Mouse (Mus musculus): ENCODE data around the gene Olfr305. TPM values are rescaled to one million over a fixed set of nuclear protein-coding genes. Genes with fewer than 3 reads are reported as not detected.
"Not testable (repeated sequence)": the region's sequence is repeated elsewhere in the genome, so short reads cannot be mapped to it uniquely, and the experiment has no call there.

The Olfr305 gene
- polyA plus RNA-seq (2015; fragmentation: Nextera tagmentation; extraction: Ambion mirVana) = not detected in 2 replicates

GRCm38 (mm10) chr7:86366828-86367227, at the start of gene Olfr305:
Olfr305 (minus strand) TSS chr7:86366928.
- no peak for ATAC-seq
- H3K9ac ChIP-seq (replicated peaks; ENCODE audit: low read depth) = no peak within 1 kb of the TSS
- H3K9me3 ChIP-seq (ENCODE audit: low read length) = no peaks in the 10 kb centered on the region
- H3K4me3 ChIP-seq (ENCODE audit: low read depth, low read length) = no peak within 1 kb of the TSS
- no peaks in the 10 kb centered on the region for H3K36me3 ChIP-seq (ENCODE audit: insufficient read depth, low read length)
- 77% methylated on average over 1 of the region's 1 CpGs for WGBS
- no peaks in the 10 kb centered on the region for H3K4me1 ChIP-seq (ENCODE audit: insufficient read depth, low read depth, low read length)
- no peak within 1 kb of the TSS for H3K4me2 ChIP-seq (replicated peaks; ENCODE audit: low read depth, low read length)
- no peak for DNase-seq (ENCODE audit: low spot score)
- no peak for TF ChIP-seq EP300 (IDR thresholded peaks at IDR 0.05)
- TF ChIP-seq CTCF (IDR thresholded peaks at IDR 0.05) = no peak
- no peaks in the 10 kb centered on the region for H3K27me3 ChIP-seq (replicated peaks; ENCODE audit: insufficient read depth, low read length)
- no peak within 1 kb of the TSS for H3K27ac ChIP-seq (ENCODE audit: low read length)

GRCm38 (mm10) chr7:86403546-86403945, 36.8 kb upstream of the Olfr305 start, which contains the start of gene Olfr301:
Olfr301 (plus strand) TSS chr7:86403846.
- H3K36me3 ChIP-seq (ENCODE audit: insufficient read depth, low read length) = no peaks in the 10 kb centered on the region
- ATAC-seq (no peak), DNase-seq (ENCODE audit: low spot score) (no peak)
- TF ChIP-seq CTCF (IDR thresholded peaks at IDR 0.05) (no peak), EP300 (IDR thresholded peaks at IDR 0.05) (no peak)
- no peaks in the 10 kb centered on the region for H3K27me3 ChIP-seq (replicated peaks; ENCODE audit: insufficient read depth, low read length)
- 77% methylated on average over 2 of the region's 2 CpGs for WGBS
- H3K4me2 ChIP-seq (replicated peaks; ENCODE audit: low read depth, low read length) = no peak within 1 kb of the TSS
- H3K27ac ChIP-seq (ENCODE audit: low read length) = no peak within 1 kb of the TSS
- no peak within 1 kb of the TSS for H3K9ac ChIP-seq (replicated peaks; ENCODE audit: low read depth)
- H3K4me1 ChIP-seq (ENCODE audit: insufficient read depth, low read depth, low read length) = no peaks in the 10 kb centered on the region
- no peaks in the 10 kb centered on the region for H3K9me3 ChIP-seq (ENCODE audit: low read length)
- H3K4me3 ChIP-seq (ENCODE audit: low read depth, low read length) = no peak within 1 kb of the TSS

DNA sequence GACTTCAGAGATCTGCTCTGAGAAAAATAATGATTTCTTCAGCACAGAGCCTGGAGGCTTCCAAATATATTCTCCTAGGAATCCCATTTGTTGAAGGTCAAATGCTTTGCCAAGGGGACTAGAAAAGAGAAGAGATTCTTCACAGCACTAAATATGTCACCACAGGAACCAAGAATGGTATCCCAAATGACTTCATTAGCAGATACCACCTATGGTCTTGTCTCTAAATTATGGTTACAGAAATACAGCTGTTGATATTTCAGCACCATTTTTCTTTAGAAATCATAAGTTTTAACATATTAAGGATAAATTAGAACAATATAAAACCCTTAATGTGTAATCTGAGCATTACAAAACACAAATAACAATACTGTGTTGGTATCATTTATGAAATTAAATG, 31.0 kb upstream of the Olfr305 start, which contains the start of gene Olfr303:
Olfr303 (minus strand) TSS at position 101 of the 400 bp plus-strand sequence.
- Histone ChIP-seq H3K9ac (replicated peaks; ENCODE audit: low read depth) (no peak within 1 kb of the TSS), H3K4me1 (ENCODE audit: insufficient read depth, low read depth, low read length) (no peaks in the 10 kb centered on the region), H3K4me3 (ENCODE audit: low read depth, low read length) (no peak within 1 kb of the TSS), H3K36me3 (ENCODE audit: insufficient read depth, low read length) (no peaks in the 10 kb centered on the region), H3K4me2 (replicated peaks; ENCODE audit: low read depth, low read length) (no peak within 1 kb of the TSS), H3K27me3 (replicated peaks; ENCODE audit: insufficient read depth, low read length) (no peaks in the 10 kb centered on the region), H3K9me3 (ENCODE audit: low read length) (no peaks in the 10 kb centered on the region), H3K27ac (ENCODE audit: low read length) (no peak within 1 kb of the TSS)
- no peak for DNase-seq (ENCODE audit: low spot score)
- no peak for ATAC-seq
- TF ChIP-seq EP300 (IDR thresholded peaks at IDR 0.05) = no peak
- TF ChIP-seq CTCF (IDR thresholded peaks at IDR 0.05) = no peak

DNA sequence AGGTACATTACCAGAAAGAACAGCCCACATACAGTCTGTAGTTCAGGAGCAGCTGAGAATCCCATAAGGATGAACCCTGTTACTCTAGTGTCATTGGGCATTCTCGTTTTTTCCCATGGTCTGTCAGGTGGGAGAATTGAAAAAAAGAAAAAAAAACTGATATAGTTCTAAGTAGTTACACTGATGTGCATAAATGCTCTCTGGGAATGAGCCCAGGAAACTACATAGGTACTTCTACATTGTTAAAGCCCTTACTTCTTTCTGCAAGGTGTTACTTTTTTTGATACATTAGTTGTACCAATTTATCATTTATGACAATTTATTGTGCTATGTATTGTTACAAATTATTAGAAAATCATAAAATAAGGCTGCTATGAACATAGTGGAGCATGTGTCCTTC, 19.8 kb upstream of the Olfr305 start, which contains the start of gene Olfr304:
Olfr304 (minus strand) TSS at position 101 of the 400 bp plus-strand sequence.
- 44% methylated on average over 1 of the region's 1 CpGs for WGBS
- no peaks in the 10 kb centered on the region for H3K9me3 ChIP-seq (ENCODE audit: low read length)
- no peak within 1 kb of the TSS for H3K4me2 ChIP-seq (replicated peaks; ENCODE audit: low read depth, low read length)
- H3K27ac ChIP-seq (ENCODE audit: low read length) = no peak within 1 kb of the TSS
- H3K4me3 ChIP-seq (ENCODE audit: low read depth, low read length) = no peak within 1 kb of the TSS
- no peaks in the 10 kb centered on the region for H3K27me3 ChIP-seq (replicated peaks; ENCODE audit: insufficient read depth, low read length)
- H3K4me1 ChIP-seq (ENCODE audit: insufficient read depth, low read depth, low read length) = no peaks in the 10 kb centered on the region
- no peaks in the 10 kb centered on the region for H3K36me3 ChIP-seq (ENCODE audit: insufficient read depth, low read length)
- ATAC-seq (no peak), DNase-seq (ENCODE audit: low spot score) (no peak)
- TF ChIP-seq CTCF (IDR thresholded peaks at IDR 0.05) = no peak
- TF ChIP-seq EP300 (IDR thresholded peaks at IDR 0.05) = no peak
- H3K9ac ChIP-seq (replicated peaks; ENCODE audit: low read depth) = no peak within 1 kb of the TSS

- WGBS = 68% methylated on average over 3 of the region's 3 CpGs
- Histone ChIP-seq H3K4me1 (ENCODE audit: insufficient read depth, low read depth, low read length) (no peaks in the 10 kb centered on the region), H3K27me3 (replicated peaks; ENCODE audit: insufficient read depth, low read length) (no peaks in the 10 kb centered on the region), H3K27ac (ENCODE audit: low read length) (no peak overlapping the region), H3K9me3 (ENCODE audit: low read length) (no peaks in the 10 kb centered on the region), H3K4me2 (replicated peaks; ENCODE audit: low read depth, low read length) (no peak overlapping the region), H3K9ac (replicated peaks; ENCODE audit: low read depth) (no peak overlapping the region), H3K36me3 (ENCODE audit: insufficient read depth, low read length) (no peaks in the 10 kb centered on the region), H3K4me3 (ENCODE audit: low read depth, low read length) (no peak overlapping the region)
- no peak for ATAC-seq
- TF ChIP-seq CTCF (IDR thresholded peaks at IDR 0.05) (no peak), EP300 (IDR thresholded peaks at IDR 0.05) (no peak)
- no peak for DNase-seq (ENCODE audit: low spot score)
Measured at GRCm38 (mm10) chr7:86385769-86386168, 19.0 kb upstream of the Olfr305 start.

- not testable (repeated sequence) for H3K9ac ChIP-seq (replicated peaks; ENCODE audit: low read depth); H3K4me1 ChIP-seq (ENCODE audit: insufficient read depth, low read depth, low read length); H3K4me2 ChIP-seq (replicated peaks; ENCODE audit: low read depth, low read length); H3K4me3 ChIP-seq (ENCODE audit: low read depth, low read length); H3K27ac ChIP-seq (ENCODE audit: low read length); DNase-seq (ENCODE audit: low spot score); H3K36me3 ChIP-seq (ENCODE audit: insufficient read depth, low read length); ATAC-seq; H3K27me3 ChIP-seq (replicated peaks; ENCODE audit: insufficient read depth, low read length); H3K9me3 ChIP-seq (ENCODE audit: low read length)
- 84% methylated on average over 9 of the region's 9 CpGs for WGBS
Measured at GRCm38 (mm10) chr7:86346296-86346695, 20.4 kb downstream of the Olfr305 start.

GRCm38 (mm10) chr7:86344253-86344652, 22.5 kb downstream of the Olfr305 start:
- ATAC-seq (no peak), DNase-seq (ENCODE audit: low spot score) (no peak)
- Histone ChIP-seq H3K9ac (replicated peaks; ENCODE audit: low read depth) (no peak overlapping the region), H3K27me3 (replicated peaks; ENCODE audit: insufficient read depth, low read length) (no peaks in the 10 kb centered on the region), H3K4me2 (replicated peaks; ENCODE audit: low read depth, low read length) (no peak overlapping the region), H3K4me3 (ENCODE audit: low read depth, low read length) (no peak overlapping the region), H3K27ac (ENCODE audit: low read length) (no peak overlapping the region), H3K4me1 (ENCODE audit: insufficient read depth, low read depth, low read length) (no peaks in the 10 kb centered on the region), H3K36me3 (ENCODE audit: insufficient read depth, low read length) (no peaks in the 10 kb centered on the region), H3K9me3 (ENCODE audit: low read length) (no peaks in the 10 kb centered on the region)
- TF ChIP-seq CTCF (IDR thresholded peaks at IDR 0.05) (no peak), EP300 (IDR thresholded peaks at IDR 0.05) (no peak)
- WGBS = 58% methylated on average over 3 of the region's 3 CpGs

All from lung, postnatal 0 days (tissue).